Mouse (Mus musculus) testis, postnatal 14 days (tissue): ENCODE data around the gene Cog5.
"Not testable (repeated sequence)": the region's sequence is repeated elsewhere in the genome, so short reads cannot be mapped to it uniquely, and the experiment has no call there.

ENCODE experiments used
- DNase-seq: peaks from one replicate; pipeline ENCODE4 v3.0.0; 2021; ENCODE audit warnings: low spot score

Gene Cog5

GRCm38 (mm10) chr12:31654197-31654964 is at the start of gene Cog5, which contains the start of gene Dus4l:
Gene Cog5 (plus strand): TSS chr12:31654869.
Gene Dus4l (minus strand): TSS chr12:31654826.
- peak; percentile 95 for DNase-seq

- no peak for DNase-seq
Measured at GRCm38 (mm10) chr12:31604894-31605293, 49.8 kb upstream of the Cog5 start.

GRCm38 (mm10) chr12:31608138-31608537 is 46.5 kb upstream of the Cog5 start:
- no peak for DNase-seq

GRCm38 (mm10) chr12:31613353-31613752 is 41.3 kb upstream of the Cog5 start:
- DNase-seq, result no peak

GRCm38 (mm10) chr12:31620106-31620505 is 34.6 kb upstream of the Cog5 start:
- no peak for DNase-seq

GRCm38 (mm10) chr12:31625016-31625415 is 29.7 kb upstream of the Cog5 start:
- no peak for DNase-seq

GRCm38 (mm10) chr12:31628396-31628795 is 26.3 kb upstream of the Cog5 start:
- not testable (repeated sequence) for DNase-seq

- peak; percentile 28 for DNase-seq
Measured at GRCm38 (mm10) chr12:31633970-31634342, 20.7 kb upstream of the Cog5 start.

GRCm38 (mm10) chr12:31634343-31635239 is 20.1 kb upstream of the Cog5 start, which contains the start of gene Bcap29:
Gene Bcap29 (minus strand): TSS chr12:31634658.
- peak; percentile 84 for DNase-seq

GRCm38 (mm10) chr12:31635240-31635607 is 19.4 kb upstream of the Cog5 start:
- no peak for DNase-seq

- no peak for DNase-seq
Measured at GRCm38 (mm10) chr12:31653611-31654010, 1.1 kb upstream of the Cog5 start.

GRCm38 (mm10) chr12:31654965-31655477 is 352 bp downstream of the Cog5 start:
- DNase-seq, result no peak

- no peak for DNase-seq
Measured at GRCm38 (mm10) chr12:31656841-31657240, 2.2 kb downstream of the Cog5 start.

GRCm38 (mm10) chr12:31665999-31666398 is 11.3 kb downstream of the Cog5 start:
- DNase-seq, result no peak

GRCm38 (mm10) chr12:31667187-31667586 is 12.5 kb downstream of the Cog5 start:
- DNase-seq, result no peak

GRCm38 (mm10) chr12:31686679-31687078 is 32.0 kb downstream of the Cog5 start:
- no peak for DNase-seq

- no peak for DNase-seq
Measured at GRCm38 (mm10) chr12:31693278-31693677, 38.6 kb downstream of the Cog5 start.

GRCm38 (mm10) chr12:31700623-31701347 is 46.1 kb downstream of the Cog5 start:
- DNase-seq, result no peak

GRCm38 (mm10) chr12:31701411-31701810 is 46.7 kb downstream of the Cog5 start:
- no peak for DNase-seq

- DNase-seq, result no peak
Measured at GRCm38 (mm10) chr12:31703904-31704303, 49.2 kb downstream of the Cog5 start.

GRCm38 (mm10) chr12:31706168-31706567 is 51.5 kb downstream of the Cog5 start:
- no peak for DNase-seq

- no peak for DNase-seq
Measured at GRCm38 (mm10) chr12:31707531-31707930, 52.9 kb downstream of the Cog5 start.
